Mouse (Mus musculus) lung, embryonic 14.5 days (tissue): ENCODE data around the gene Gm20388. TPM values are rescaled to one million over a fixed set of nuclear protein-coding genes. Genes with fewer than 3 reads are reported as not detected.
"Not testable (repeated sequence)": the region's sequence is repeated elsewhere in the genome, so short reads cannot be mapped to it uniquely, and the experiment has no call there.

ENCODE experiments used
- ATAC-seq: fragments of 200-750 bp; cut with Nextera tagmentation; 2 replicates; pipeline ENCODE4 v1.8.0; 2017; ENCODE audit warnings: mild to moderate bottlenecking, moderate TSS enrichment, moderate library complexity; ENCODE audit not compliant: insufficient read depth
- DNase-seq: peaks from one replicate; pipeline ENCODE4 v3.0.0-alpha.2; 2015
- H3K27ac ChIP-seq: fragments of 300-500 bp; sonication (generic); 2 replicates; pipeline ENCODE4 v1.5.1; 2014; ENCODE audit warnings: low read depth, mild to moderate bottlenecking, moderate library complexity
- H3K27me3 ChIP-seq: fragments of 300-500 bp; sonication (generic); 2 replicates; pipeline ENCODE4 v1.6.1; 2014; ENCODE audit warnings: low read length, control low read depth; ENCODE audit not compliant: insufficient read depth
- H3K36me3 ChIP-seq: fragments of 300-500 bp; sonication (generic); 2 replicates; pipeline ENCODE4 v1.6.1; 2014; ENCODE audit warnings: control low read depth; ENCODE audit not compliant: insufficient read depth
- H3K4me1 ChIP-seq: fragments of 300-500 bp; sonication (generic); 2 replicates; pipeline ENCODE4 v1.6.1; 2014; ENCODE audit warnings: antibody characterized with exemption, control low read depth; ENCODE audit not compliant: insufficient read depth
- H3K4me2 ChIP-seq: fragments of 300-500 bp; sonication (generic); 2 replicates; pipeline ENCODE4 v1.6.1; 2014; ENCODE audit warnings: mild to moderate bottlenecking
- H3K4me3 ChIP-seq: fragments of 300-500 bp; sonication (generic); 2 replicates; pipeline ENCODE4 v1.5.1; 2014; ENCODE audit warnings: low read depth, low read length
- H3K9ac ChIP-seq: fragments of 300-500 bp; sonication (generic); 2 replicates; pipeline ENCODE4 v1.6.1; 2014
- H3K9me3 ChIP-seq: fragments of 300-500 bp; sonication (generic); 2 replicates; pipeline ENCODE4 v1.6.1; 2016; ENCODE audit warnings: low read depth, low read length, control low read depth
- CTCF ChIP-seq: IDR thresholded peaks from 2 replicates; pipeline ENCODE4 v1.5.1; 2016; ENCODE audit warnings: antibody characterized with exemption, low read depth
- WGBS: fragments of 180-500 bp; shearing (Covaris S2); extraction: QIAGEN DNeasy Blood & Tissue Kit; methylation state at CpG from one replicate; pipeline ENCODE4 v1.1.7; 2014; 5-methylcytosine and 5-hydroxymethylcytosine counted together
- polyA plus RNA-seq: library from polyadenylated mRNA; unstranded; fragments of >200 nt; fragmentation: Nextera tagmentation; extraction: Ambion mirVana; gene quantifications from 2 replicates; pipeline ENCODE4 v1.2.1, GENCODE M21; 2014

The Gm20388 gene
- polyA plus RNA-seq, 1 experiment from 2014 or later = not detected

- Histone ChIP-seq H3K27me3 (no peaks in the 10 kb centered on the region), H3K36me3 (peaks cover 46% of the 10 kb centered on the region), H3K27ac (no peak overlapping the region), H3K9me3 (no peaks in the 10 kb centered on the region), H3K4me2 (no peak overlapping the region), H3K9ac (no peak overlapping the region), H3K4me3 (no peak overlapping the region), H3K4me1 (no peaks in the 10 kb centered on the region)
- TF ChIP-seq CTCF = no peak
- WGBS = 75% methylated on average over 5 of the region's 5 CpGs
- DNase-seq (no peak), ATAC-seq (no peak)
Observed at GRCm38 (mm10) chr8:123274447-123274846, 3363.8 kb downstream of the Gm20388 start.

GRCm38 (mm10) chr8:123275096-123275495 is 3364.5 kb downstream of the Gm20388 start:
- Histone ChIP-seq H3K36me3 (peaks cover 43% of the 10 kb centered on the region), H3K27ac (no peak overlapping the region), H3K9me3 (no peaks in the 10 kb centered on the region), H3K4me2 (no peak overlapping the region), H3K4me3 (no peak overlapping the region), H3K4me1 (no peaks in the 10 kb centered on the region), H3K9ac (no peak overlapping the region), H3K27me3 (no peaks in the 10 kb centered on the region)
- WGBS = 92% methylated on average over 12 of the region's 12 CpGs
- TF ChIP-seq CTCF = no peak
- DNase-seq (no peak), ATAC-seq (no peak)

DNA sequence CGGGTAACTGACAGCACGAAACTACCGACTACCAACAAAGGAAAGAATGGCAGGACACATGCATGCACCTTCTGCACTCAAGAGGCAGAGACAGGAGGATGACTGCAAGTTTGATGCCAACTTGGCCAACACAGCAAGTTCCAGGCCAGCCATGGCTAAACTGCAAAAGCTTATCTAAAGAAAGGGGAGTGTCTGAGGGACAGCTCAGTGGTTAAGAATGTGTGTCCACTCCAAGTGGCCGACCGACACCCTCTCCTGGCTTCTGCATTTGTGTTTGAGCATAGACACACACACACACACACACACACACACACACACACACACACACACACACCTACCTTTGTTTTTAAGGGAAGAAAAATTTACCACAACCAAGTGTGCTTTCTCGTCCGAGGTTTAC is 3367.8 kb downstream of the Gm20388 start:
- Histone ChIP-seq H3K9ac (no peak overlapping the region), H3K9me3 (no peaks in the 10 kb centered on the region), H3K4me2 (no peak overlapping the region), H3K4me3 (no peak overlapping the region), H3K4me1 (no peaks in the 10 kb centered on the region), H3K27me3 (no peaks in the 10 kb centered on the region), H3K27ac (no peak overlapping the region), H3K36me3 (peaks cover 59% of the 10 kb centered on the region)
- no peak for TF ChIP-seq CTCF
- 68% methylated on average over 7 of the region's 7 CpGs for WGBS
- no peak for ATAC-seq
- DNase-seq = no peak

GRCm38 (mm10) chr8:123279828-123280227 is 3369.2 kb downstream of the Gm20388 start:
- H3K27ac ChIP-seq = no peak overlapping the region
- no peaks in the 10 kb centered on the region for H3K4me1 ChIP-seq
- no peak for TF ChIP-seq CTCF
- peaks cover 52% of the 10 kb centered on the region for H3K36me3 ChIP-seq
- no peak for DNase-seq
- H3K9me3 ChIP-seq = no peaks in the 10 kb centered on the region
- H3K4me3 ChIP-seq = no peak overlapping the region
- WGBS = 91% methylated on average over 4 of the region's 4 CpGs
- H3K9ac ChIP-seq = no peak overlapping the region
- H3K27me3 ChIP-seq = no peaks in the 10 kb centered on the region
- no peak for ATAC-seq
- H3K4me2 ChIP-seq = no peak overlapping the region

DNA sequence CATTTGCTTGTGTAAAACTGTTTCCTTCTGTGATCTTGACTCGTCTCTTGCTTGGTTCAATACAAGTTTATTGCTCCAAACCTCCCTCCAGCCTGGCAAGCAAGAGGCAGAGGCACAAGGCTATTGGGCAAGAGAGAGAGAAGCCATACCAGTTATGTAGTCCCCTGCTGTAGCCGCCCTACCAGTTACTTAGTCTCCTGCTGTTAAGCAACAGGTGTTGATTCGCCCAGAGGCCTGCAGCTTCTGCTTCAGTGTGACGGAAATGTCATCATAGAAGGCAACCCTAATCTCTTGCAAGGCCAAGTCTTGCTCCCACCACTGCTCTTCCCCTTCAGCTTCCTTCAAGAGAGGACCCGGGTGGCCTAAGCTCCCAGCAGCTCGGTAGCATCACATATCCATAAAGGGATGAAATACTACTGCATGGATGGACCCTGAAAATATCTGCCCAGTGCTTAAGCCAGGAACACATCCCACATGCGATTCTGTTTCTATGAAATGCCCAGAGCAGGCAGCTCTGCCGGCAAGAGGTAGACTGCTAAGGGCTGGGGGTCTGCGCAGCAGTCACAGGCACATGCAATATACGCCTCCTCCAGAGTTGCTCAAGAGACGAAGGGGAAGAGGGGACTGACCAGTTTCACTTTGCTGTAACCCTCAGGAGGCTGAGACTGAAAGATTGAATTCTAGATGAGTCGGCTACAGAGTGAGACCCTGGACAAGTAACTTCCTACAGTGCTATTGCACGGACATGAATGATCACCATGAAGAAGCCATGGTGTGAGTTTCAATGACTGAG is 3369.9 kb downstream of the Gm20388 start:
- H3K4me3 ChIP-seq = no peak overlapping the region
- WGBS = 86% methylated on average over 13 of the region's 13 CpGs
- no peak for TF ChIP-seq CTCF
- ATAC-seq (no peak), DNase-seq (no peak)
- H3K4me2 ChIP-seq = no peak overlapping the region
- H3K4me1 ChIP-seq = no peaks in the 10 kb centered on the region
- no peak overlapping the region for H3K27ac ChIP-seq
- no peaks in the 10 kb centered on the region for H3K27me3 ChIP-seq
- H3K9ac ChIP-seq = no peak overlapping the region
- no peaks in the 10 kb centered on the region for H3K9me3 ChIP-seq
- H3K36me3 ChIP-seq = peaks cover 49% of the 10 kb centered on the region

DNA sequence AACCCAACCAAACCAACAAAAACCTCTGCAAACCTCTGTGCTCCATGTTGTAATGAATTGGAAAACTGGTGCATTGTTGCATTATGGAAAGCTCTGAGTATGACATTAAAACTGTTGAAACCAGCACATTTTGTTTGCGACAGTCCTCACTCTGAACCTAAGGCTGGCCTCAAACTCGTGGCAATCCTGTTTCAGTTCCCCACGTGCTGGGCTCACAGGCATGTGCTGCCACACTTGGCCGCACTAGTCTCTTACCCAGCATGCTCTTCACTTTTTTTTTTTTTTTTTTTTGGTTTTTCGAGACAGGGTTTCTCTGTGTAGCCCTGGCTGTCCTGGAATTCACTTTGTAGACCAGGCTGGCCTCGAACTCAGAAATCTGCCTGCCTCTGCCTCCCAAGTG is 3372.4 kb downstream of the Gm20388 start:
- WGBS = 93% methylated on average over 5 of the region's 6 CpGs
- not testable (repeated sequence) for ATAC-seq, H3K4me2 ChIP-seq, DNase-seq, H3K27me3 ChIP-seq, H3K27ac ChIP-seq, H3K9me3 ChIP-seq, H3K9ac ChIP-seq, H3K4me1 ChIP-seq, H3K4me3 ChIP-seq
- H3K36me3 ChIP-seq = peaks cover 58% of the 10 kb centered on the region

DNA sequence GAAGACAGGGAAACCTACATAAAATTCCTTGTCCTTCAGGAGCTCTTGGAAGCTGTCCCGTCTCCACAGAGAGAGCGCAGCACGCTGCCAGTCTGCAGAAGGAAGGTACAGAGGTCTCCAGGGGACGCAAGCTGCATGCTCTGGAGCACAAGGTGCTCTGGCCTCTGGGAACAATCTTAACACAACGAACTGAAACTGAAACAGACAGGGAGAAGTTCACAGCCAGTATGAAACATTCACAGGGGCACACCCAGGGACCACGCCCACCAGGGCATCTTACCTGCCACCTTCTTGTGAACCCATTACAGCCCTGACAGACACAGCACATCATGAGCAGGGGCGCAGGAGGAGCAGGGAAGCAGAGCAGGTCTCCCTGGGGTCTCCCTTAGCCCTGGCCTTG is 3373.3 kb downstream of the Gm20388 start:
- H3K9me3 ChIP-seq = no peaks in the 10 kb centered on the region
- 77% methylated on average over 7 of the region's 7 CpGs for WGBS
- ATAC-seq (no peak), DNase-seq (no peak)
- H3K27me3 ChIP-seq = no peaks in the 10 kb centered on the region
- H3K27ac ChIP-seq = no peak overlapping the region
- TF ChIP-seq CTCF = no peak
- H3K4me1 ChIP-seq = no peaks in the 10 kb centered on the region
- H3K36me3 ChIP-seq = peaks cover 60% of the 10 kb centered on the region
- no peak overlapping the region for H3K9ac ChIP-seq
- H3K4me2 ChIP-seq = no peak overlapping the region
- H3K4me3 ChIP-seq = no peak overlapping the region
